Mouse (Mus musculus): ENCODE data around the gene Ercc1.

Gene Ercc1

DNA sequence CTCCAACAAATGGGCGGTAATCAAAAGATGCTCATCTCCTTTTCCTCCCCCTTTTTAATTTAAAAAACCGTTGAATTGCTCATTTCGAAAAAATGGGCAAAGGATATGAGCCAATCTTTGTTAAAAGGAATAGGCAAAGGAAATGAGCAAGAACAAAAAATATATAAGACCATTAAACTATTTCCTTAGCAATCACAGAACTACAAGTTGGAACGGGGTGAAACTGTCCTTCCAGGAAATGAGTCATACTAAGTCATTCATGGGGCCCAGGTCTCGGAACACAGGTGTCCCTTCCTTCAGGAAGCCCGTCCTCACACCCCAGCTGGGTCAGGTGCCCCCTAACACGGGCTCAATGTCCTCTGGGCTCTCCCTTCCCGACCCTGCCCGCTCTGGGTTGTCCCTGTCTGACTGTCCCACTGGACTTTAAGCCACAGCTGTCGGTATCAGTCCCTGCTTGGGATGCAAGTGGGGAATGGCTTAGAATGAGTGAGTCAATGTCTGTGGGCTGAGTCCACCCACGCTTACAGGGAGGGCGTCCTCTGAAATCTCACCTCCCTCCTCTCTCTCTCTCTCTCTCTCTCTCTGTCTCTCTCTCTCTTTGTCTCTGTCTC lies at the start of gene Ercc1:
TSS of gene Ercc1 (plus strand) at position 542 of the 611 bp plus-strand sequence.
- no peaks in the 10 kb centered on the region; the same call in 1 of the 2 replicates for H3K36me3 ChIP-seq (ENCODE audit: control insufficient read depth, insufficient read depth, low read length, poor library complexity, severe bottlenecking)
- no peaks in the 10 kb centered on the region for H3K27me3 ChIP-seq (ENCODE audit: control insufficient read depth, insufficient read depth, low read length, poor library complexity, severe bottlenecking)
- DNase-seq (ENCODE audit: low read depth, low spot score) = peak; percentile 54

DNA sequence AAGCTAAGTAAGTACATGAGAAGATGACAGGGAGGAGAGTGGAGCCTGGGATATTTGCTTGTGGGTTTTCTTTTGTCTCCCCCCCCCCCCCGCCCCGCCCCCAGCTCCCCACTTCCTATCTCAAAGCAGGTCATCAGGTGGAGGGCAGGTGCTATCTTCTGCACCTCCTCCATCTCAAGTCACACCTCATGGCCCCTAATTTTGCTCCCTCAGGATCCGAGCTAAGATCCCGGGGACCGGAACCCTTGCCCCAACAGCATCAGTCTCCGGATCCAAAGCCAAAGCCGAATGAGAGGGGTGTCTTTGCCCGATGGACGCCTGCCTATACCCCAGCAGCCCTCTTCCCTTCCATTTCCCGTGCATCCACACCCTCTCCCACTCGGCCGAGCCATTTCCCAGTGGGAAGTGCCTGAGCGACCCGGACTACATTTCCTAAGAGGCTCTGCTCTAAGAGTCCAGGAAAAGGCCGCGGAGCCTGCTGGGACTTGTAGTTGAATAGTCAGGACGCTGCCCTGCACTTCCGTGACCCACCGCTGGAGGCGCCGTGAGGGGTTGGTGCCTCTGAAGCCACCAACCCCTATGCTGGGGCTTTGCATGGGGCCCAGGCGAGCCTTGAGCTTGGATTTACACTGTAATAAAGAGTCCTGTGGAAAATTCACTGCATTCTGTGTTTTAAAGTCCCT lies 48.9 kb upstream of the Ercc1 start:
- DNase-seq (ENCODE audit: low read depth, low spot score) = peak; percentile 92
- Histone ChIP-seq H3K27me3 (ENCODE audit: control insufficient read depth, insufficient read depth, low read length, poor library complexity, severe bottlenecking) (no peaks in the 10 kb centered on the region; the same call in 1 of the 2 replicates), H3K36me3 (ENCODE audit: control insufficient read depth, insufficient read depth, low read length, poor library complexity, severe bottlenecking) (no peaks in the 10 kb centered on the region)

DNA sequence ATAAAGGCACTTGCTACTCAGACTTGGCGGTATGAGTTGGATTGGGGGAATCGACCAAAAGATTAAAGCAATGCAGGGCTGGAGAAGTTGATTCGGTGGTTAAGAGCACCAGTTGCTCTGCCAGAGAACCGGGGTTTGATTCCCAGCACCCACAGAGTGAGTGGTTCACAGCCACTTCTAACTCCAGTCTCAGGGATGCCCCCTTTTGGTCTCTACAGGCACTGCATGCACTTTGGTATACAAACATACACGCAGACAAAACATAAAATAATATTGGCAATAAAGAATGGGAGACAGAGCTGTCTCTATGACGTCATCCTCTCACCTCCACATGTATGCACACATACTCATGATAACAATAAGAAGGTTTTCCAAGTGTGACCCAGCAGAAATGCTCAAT lies 47.5 kb upstream of the Ercc1 start:
- DNase-seq (ENCODE audit: low read depth, low spot score) = peak; percentile 41
- Histone ChIP-seq H3K27me3 (ENCODE audit: control insufficient read depth, insufficient read depth, low read length, poor library complexity, severe bottlenecking) (no peaks in the 10 kb centered on the region; the same call in 1 of the 2 replicates), H3K36me3 (ENCODE audit: control insufficient read depth, insufficient read depth, low read length, poor library complexity, severe bottlenecking) (no peaks in the 10 kb centered on the region)

DNA sequence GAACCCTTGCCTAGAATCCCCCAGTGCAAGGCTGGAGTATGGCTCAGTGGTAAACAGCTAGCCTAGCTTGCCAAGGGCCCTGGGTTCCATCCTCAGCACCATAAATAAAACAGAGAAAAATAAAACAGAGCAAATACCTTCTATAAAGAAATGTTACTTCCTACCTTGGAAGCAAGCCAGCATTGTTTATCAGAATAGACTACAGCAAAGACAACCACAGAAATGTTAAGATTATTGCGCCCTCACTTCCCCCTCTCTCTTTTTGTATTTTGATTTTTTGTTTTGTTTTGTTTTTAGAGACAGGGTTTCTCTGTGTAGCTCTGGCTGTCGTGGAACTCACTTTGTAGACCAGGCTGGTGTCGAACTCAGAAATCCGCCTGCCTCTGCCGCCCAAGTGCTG lies 46.8 kb upstream of the Ercc1 start:
- DNase-seq (ENCODE audit: low read depth, low spot score) = no peak
- no peaks in the 10 kb centered on the region for H3K36me3 ChIP-seq (ENCODE audit: control insufficient read depth, insufficient read depth, low read length, poor library complexity, severe bottlenecking)

DNA sequence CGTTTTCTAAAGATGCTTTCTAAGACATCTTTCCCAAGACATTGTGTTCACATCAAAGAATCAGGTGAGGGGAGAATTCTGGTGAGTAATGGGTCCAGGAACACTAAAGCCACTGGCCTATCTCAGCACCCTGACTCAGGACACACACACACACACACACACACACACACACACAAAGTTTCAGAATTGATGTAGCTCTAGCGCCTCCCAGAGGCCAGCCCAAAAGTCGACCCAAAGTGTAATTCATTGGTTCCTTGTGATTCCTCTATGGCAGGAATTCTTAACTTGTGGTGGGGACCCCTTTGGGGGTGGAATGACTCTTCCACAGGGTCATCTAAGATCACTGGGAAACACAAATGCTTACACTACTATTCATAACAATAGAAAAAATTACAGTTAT lies 45.4 kb upstream of the Ercc1 start:
- Histone ChIP-seq H3K27me3 (ENCODE audit: control insufficient read depth, insufficient read depth, low read length, poor library complexity, severe bottlenecking) (no peaks in the 10 kb centered on the region), H3K36me3 (ENCODE audit: control insufficient read depth, insufficient read depth, low read length, poor library complexity, severe bottlenecking) (no peaks in the 10 kb centered on the region)
- DNase-seq (ENCODE audit: low read depth, low spot score) = peak; percentile 76

More for the DNA sequence above, 46.8 kb upstream of the Ercc1 start:
- no peaks in the 10 kb centered on the region; the same call in 1 of the 2 replicates for H3K27me3 ChIP-seq (ENCODE audit: control insufficient read depth, insufficient read depth, low read length, poor library complexity, severe bottlenecking)

DNA sequence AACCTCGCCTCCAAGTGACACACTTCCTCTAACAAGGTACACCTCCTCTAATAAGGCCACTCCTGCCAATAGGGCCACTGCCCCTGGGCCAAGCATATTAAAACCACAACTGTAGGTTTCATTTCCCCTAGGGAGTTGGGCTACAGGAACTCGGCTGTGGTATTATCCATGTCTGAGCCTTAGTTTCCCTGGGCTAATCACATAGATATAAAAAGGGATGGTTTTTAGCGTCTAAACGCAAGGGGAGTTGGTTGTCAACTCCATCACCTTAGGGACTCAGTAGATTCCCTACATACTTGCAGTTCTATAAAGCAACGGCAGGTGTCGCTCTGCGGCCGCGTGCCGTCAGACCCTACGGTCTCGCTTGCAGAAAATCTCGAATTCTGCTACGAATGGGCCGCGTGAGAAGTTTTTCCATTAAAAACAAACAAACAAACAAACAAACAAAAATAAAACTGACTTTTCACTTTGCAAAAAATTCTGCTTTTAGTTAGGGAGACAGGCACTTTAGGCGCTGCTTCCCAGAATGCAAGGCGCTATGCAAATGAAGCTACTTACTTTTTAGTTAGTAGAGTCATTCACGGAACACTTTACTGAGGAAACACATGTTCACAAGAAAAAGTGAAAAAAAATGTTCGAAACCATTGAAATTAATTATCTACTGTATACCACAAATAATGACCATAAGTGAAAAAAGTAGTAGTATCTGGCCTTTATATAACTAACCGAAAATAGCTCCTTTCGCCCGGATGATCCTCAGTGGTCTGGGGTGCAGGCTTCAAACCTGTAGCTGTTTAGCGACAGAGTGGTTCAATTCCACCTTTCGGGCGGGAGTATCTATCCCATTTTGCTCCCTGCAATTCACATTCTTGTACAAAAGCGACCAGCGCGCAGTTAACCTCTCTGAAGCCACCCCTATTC lies 43.8 kb upstream of the Ercc1 start:
- Histone ChIP-seq H3K27me3 (ENCODE audit: control insufficient read depth, insufficient read depth, low read length, poor library complexity, severe bottlenecking) (0 out of 2 replicates have a peak, but pooled peaks cover 2% of the 10 kb centered on the region), H3K36me3 (ENCODE audit: control insufficient read depth, insufficient read depth, low read length, poor library complexity, severe bottlenecking) (no peaks in the 10 kb centered on the region; the same call in 1 of the 2 replicates)
- DNase-seq (ENCODE audit: low read depth, low spot score) = peak; percentile 93

DNA sequence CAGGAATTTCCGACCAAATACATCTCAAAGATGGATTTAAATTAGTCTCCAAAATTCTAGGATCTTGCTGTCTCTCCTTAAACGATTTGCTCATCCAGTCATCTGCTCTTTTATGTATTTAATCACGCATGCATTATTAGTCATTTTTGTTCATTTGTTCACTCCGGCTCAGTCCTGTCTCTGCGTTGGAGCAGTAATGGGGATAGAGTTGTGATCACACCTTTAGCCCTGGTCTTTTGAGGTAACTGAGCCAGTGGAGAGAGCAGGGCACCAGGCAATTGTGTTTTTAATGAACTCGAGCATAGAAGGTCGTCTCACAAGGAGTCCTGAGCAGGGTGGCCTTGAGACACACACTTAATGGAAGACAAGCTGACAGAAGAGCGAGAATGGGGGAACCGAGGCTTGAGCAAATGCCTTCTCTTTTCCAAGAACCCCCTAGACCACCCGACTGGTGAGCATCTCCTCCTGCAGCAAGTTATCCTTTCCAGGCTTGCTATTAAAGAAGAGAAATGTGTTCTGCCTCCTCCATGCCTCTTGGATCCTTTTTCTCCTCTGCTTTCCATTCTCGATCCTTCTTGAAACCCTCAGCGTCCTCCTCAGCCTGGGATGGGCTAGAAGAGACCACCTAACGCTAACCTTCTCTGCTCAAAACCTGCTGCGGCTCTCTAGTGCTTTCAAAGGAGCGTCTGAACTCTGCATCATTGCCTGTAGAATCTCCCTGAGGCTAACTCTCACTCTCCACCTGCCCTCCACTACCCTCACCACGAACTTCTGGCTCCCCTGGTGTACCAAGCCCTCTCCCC lies 42.9 kb upstream of the Ercc1 start:
- peak; percentile 76 for DNase-seq (ENCODE audit: low read depth, low spot score)
- H3K36me3 ChIP-seq (ENCODE audit: control insufficient read depth, insufficient read depth, low read length, poor library complexity, severe bottlenecking) = no peaks in the 10 kb centered on the region; the same call in 1 of the 2 replicates
- H3K27me3 ChIP-seq (ENCODE audit: control insufficient read depth, insufficient read depth, low read length, poor library complexity, severe bottlenecking) = 0 out of 2 replicates have a peak, but pooled peaks cover 2% of the 10 kb centered on the region

DNA sequence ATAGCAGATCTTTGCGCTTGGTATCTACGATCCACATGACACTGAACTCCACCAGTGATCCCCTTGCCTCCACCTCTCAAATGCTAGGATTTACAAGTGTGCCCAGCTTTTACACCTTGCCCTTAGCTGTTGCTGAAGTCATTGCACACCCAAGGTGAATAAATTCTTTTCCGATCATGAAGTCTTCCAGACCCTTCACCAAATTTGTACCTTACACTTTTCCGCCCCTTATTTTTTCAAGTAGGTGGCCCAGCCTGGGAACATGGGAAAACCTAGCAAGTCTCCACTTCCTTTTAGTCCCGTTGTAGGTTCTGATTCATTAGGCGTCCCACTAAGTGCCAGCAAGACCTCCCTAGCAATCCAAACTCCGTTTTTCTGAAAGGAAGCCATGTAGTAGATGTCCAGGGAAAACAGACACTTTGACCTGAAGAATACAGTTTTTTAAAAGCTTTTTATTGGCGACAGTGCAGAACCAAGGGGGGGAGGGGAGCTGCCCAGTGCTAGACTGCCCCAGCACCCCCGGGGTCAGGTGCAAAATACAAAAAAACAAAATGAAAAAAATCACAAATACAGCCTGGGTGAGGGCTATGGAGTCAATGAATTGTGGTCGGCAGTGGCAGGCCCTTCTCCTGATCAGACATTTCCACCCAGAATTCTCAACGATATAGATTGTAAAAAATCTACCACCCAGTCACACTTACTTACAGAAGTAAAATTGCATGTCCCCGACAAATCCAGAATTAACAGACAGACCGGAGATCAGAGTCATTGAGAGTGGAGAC lies 42.1 kb upstream of the Ercc1 start:
- DNase-seq (ENCODE audit: low read depth, low spot score) = no peak
- Histone ChIP-seq H3K36me3 (ENCODE audit: control insufficient read depth, insufficient read depth, low read length, poor library complexity, severe bottlenecking) (no peaks in the 10 kb centered on the region; the same call in 1 of the 2 replicates), H3K27me3 (ENCODE audit: control insufficient read depth, insufficient read depth, low read length, poor library complexity, severe bottlenecking) (0 out of 2 replicates have a peak, but pooled peaks cover 2% of the 10 kb centered on the region)

DNA sequence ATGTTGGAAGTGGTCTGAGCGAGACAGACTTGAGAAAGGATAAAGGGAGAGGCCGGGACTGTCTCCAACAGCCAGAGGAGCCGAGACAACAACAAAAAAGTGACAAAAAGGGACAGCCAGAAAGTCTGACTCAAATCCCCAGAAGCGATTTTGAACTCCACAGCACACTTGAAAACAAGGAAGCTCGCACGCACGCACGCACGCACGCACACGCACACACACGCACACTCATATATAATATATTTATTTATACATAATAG lies 41.6 kb upstream of the Ercc1 start:
- peak; percentile 66 for DNase-seq (ENCODE audit: low read depth, low spot score)

DNA sequence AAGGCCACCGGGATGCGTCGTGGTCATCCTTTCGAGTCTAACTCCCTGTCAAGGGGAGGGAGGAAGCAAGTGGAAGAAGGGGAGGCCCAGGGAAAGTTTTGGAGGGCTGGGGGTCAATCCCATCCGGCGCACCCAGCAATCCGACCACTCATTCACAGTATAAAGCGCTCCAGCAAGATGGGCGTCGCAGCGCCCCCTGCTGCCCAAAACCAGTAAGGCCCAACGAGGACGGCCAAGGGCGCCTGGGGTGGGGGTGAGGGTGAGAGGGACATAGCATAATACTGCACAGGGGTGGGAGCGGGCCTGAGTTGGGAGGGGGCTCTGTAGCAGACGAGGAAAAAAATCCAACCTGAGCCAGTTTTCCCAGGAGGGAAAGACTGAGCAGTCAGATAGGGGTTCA lies 40.8 kb upstream of the Ercc1 start:
- DNase-seq (ENCODE audit: low read depth, low spot score) = peak; percentile 89
- Histone ChIP-seq H3K27me3 (ENCODE audit: control insufficient read depth, insufficient read depth, low read length, poor library complexity, severe bottlenecking) (0 out of 2 replicates have a peak, but pooled peaks cover 2% of the 10 kb centered on the region), H3K36me3 (ENCODE audit: control insufficient read depth, insufficient read depth, low read length, poor library complexity, severe bottlenecking) (no peaks in the 10 kb centered on the region; the same call in 1 of the 2 replicates)

More for the DNA sequence above, 41.6 kb upstream of the Ercc1 start:
- 0 out of 2 replicates have a peak, but pooled peaks cover 2% of the 10 kb centered on the region for H3K27me3 ChIP-seq (ENCODE audit: control insufficient read depth, insufficient read depth, low read length, poor library complexity, severe bottlenecking)
- no peaks in the 10 kb centered on the region; the same call in 1 of the 2 replicates for H3K36me3 ChIP-seq (ENCODE audit: control insufficient read depth, insufficient read depth, low read length, poor library complexity, severe bottlenecking)

DNA sequence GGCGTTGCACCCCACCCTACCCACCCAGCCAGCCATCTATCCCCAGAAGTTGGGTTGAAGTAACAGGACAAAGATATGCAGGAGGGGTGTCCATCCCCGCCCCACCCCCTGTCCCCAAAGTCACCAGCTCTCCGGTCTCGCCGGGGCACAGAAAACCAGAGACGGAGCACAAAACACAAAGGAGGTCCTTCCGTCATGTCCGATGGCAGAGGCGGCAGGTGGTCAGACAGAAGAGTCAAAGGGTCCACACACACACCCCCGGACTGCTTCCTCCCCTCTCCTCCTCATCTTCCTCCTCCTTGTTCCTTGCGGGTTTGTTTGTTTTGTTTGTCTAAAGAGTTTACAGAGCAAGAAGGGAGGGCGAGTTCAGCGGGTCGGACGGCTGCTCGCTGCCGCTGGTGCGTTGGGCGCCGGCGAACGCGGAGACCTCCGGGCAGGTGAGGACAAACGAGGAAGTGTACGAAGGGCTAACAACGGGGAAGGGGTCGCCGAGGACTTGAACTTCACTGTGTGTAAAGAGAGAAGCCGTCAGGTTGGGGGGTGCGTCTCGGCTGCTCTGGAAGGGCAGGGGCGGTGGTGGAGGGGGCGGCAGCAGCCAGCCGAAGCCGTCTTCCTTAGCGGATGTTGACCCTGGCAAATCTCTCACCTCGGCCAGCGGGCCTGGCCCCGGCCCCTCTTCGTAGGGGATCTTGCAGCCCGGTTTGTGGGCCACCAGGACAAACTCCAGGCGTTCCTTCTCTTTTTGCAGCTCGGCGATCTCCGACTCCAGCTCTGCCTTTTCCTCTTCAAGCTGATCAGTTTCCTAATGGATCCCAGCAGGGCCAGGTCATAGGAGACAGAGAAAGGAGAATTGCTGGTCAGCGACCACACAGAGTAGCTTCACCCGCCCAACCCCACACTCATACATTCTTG lies 39.8 kb upstream of the Ercc1 start:
- DNase-seq (ENCODE audit: low read depth, low spot score) = peak; percentile 67
- H3K27me3 ChIP-seq (ENCODE audit: control insufficient read depth, insufficient read depth, low read length, poor library complexity, severe bottlenecking) = 0 out of 2 replicates have a peak, but pooled peaks cover 2% of the 10 kb centered on the region
- no peaks in the 10 kb centered on the region; the same call in 1 of the 2 replicates for H3K36me3 ChIP-seq (ENCODE audit: control insufficient read depth, insufficient read depth, low read length, poor library complexity, severe bottlenecking)

DNA sequence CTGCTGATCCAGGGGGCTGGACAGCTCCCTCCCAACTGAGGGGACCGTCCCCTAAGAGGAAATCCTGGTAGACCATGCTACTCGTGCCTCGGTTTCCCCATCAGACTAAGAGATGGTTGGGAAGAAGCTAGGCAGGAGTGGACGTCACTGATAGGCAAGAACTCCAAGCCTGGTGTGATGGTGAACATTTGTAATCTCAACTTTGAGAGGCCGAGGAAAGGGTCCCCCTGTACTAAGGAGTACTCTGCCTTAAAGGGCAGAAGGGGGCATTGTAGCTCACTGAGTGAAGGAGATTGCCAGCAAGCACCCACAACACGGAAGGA lies 39.2 kb upstream of the Ercc1 start:
- Histone ChIP-seq H3K27me3 (ENCODE audit: control insufficient read depth, insufficient read depth, low read length, poor library complexity, severe bottlenecking) (0 out of 2 replicates have a peak, but pooled peaks cover 2% of the 10 kb centered on the region), H3K36me3 (ENCODE audit: control insufficient read depth, insufficient read depth, low read length, poor library complexity, severe bottlenecking) (no peaks in the 10 kb centered on the region; the same call in 1 of the 2 replicates)
- peak; percentile 61 for DNase-seq (ENCODE audit: low read depth, low spot score)

All from splenic B cell, adult 2 months (primary cell).